Mouse (Mus musculus) lung, embryonic 15.5 days (tissue): Measurements from ENCODE around the gene Slc16a13. TPM values are rescaled to one million over a fixed set of nuclear protein-coding genes. Genes with fewer than 3 reads are reported as not detected.
A peak's percentile ranks its signal among the peaks of the same experiment; 100 is the strongest.

ENCODE experiments used
- ATAC-seq: fragments of 200-750 bp; cut with Nextera tagmentation; 2 replicates; pipeline ENCODE4 v1.8.0; 2017; ENCODE audit warnings: moderate number of reproducible peaks, borderline replicate concordance; ENCODE audit not compliant: low FRiP score, low TSS enrichment; ENCODE audit errors: extremely low read depth
- H3K27ac ChIP-seq: fragments of 300-500 bp; sonication (generic); 2 replicates; pipeline ENCODE4 v1.5.1; 2015; ENCODE audit warnings: moderate library complexity, mild to moderate bottlenecking, inconsistent platforms
- H3K27me3 ChIP-seq: fragments of 300-500 bp; sonication (generic); 2 replicates; pipeline ENCODE4 v1.6.1; 2015; ENCODE audit warnings: inconsistent platforms
- H3K36me3 ChIP-seq: fragments of 300-500 bp; sonication (generic); 2 replicates; pipeline ENCODE4 v1.6.1; 2015; ENCODE audit warnings: inconsistent platforms
- H3K4me1 ChIP-seq: fragments of 300-500 bp; sonication (generic); 2 replicates; pipeline ENCODE4 v1.6.1; 2015; ENCODE audit warnings: inconsistent platforms
- H3K4me2 ChIP-seq: fragments of 300-500 bp; sonication (generic); 2 replicates; pipeline ENCODE4 v1.6.1; 2015; ENCODE audit warnings: inconsistent platforms, mild to moderate bottlenecking, moderate library complexity
- H3K4me3 ChIP-seq: fragments of 300-500 bp; sonication (generic); 2 replicates; pipeline ENCODE4 v1.5.1; 2015; ENCODE audit warnings: mild to moderate bottlenecking, inconsistent platforms
- H3K9ac ChIP-seq: fragments of 300-500 bp; sonication (generic); 2 replicates; pipeline ENCODE4 v1.6.1; 2015; ENCODE audit warnings: inconsistent platforms
- H3K9me3 ChIP-seq: fragments of 300-500 bp; sonication (generic); 2 replicates; pipeline ENCODE4 v1.6.1; 2016; ENCODE audit warnings: inconsistent platforms
- WGBS: fragments of 180-500 bp; shearing (Covaris S2); methylation state at CpG from one replicate; pipeline ENCODE4 v1.1.7; 2015; 5-methylcytosine and 5-hydroxymethylcytosine counted together
- polyA plus RNA-seq: library from polyadenylated mRNA; unstranded; fragments of >200 nt; fragmentation: Nextera tagmentation; extraction: Ambion mirVana; gene quantifications from 2 replicates; pipeline ENCODE4 v1.2.1, GENCODE M21; 2015

The Slc16a13 gene
- polyA plus RNA-seq: 5.5 and 6.0 TPM in 2 replicates

- H3K36me3 ChIP-seq: no peaks in the 10 kb centered on the region
- peak; percentile 92 for ATAC-seq
- under 1% methylated on average over 28 of the region's 28 CpGs for WGBS
- peak within 1 kb of the TSS; percentile 79 for H3K27ac ChIP-seq
- peak within 1 kb of the TSS; percentile 96 for H3K4me2 ChIP-seq
- H3K4me3 ChIP-seq: peak within 1 kb of the TSS; percentile 48
- peaks cover 19% of the 10 kb centered on the region for H3K27me3 ChIP-seq
- no peaks in the 10 kb centered on the region for H3K9me3 ChIP-seq
- peaks cover 13% of the 10 kb centered on the region; the same call in 1 of the 2 replicates for H3K4me1 ChIP-seq
- H3K9ac ChIP-seq: peak within 1 kb of the TSS; percentile 54
Observed at GRCm38 (mm10) chr11:70220731-70221602, at the start of gene Slc16a13. Slc16a13 (minus strand) TSS chr11:70221064.

DNA sequence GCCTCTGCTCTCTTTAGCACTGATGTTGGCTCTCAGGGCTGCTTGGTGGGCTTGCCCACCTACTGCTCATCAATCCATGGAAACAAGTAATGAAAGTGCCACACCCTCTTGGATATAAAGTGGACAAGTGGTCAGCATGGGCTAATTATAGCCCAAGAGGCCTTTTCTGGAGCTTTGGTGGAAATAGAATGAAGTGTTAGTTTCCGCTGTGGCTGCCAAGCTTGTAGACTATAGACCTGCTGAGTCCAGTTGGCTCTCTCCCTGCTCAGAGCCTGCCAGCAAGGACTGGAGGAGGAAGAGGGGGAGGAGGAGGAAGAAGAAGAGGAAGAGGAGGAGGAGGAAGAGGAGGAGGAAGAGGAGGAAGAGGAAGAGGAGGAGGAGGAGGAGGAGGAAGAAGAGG lies 45.5 kb upstream of the Slc16a13 start:
- no peak overlapping the region for H3K4me2 ChIP-seq
- H3K4me1 ChIP-seq: peaks cover 3% of the 10 kb centered on the region; the same call in 1 of the 2 replicates
- H3K9ac ChIP-seq: no peak overlapping the region
- no peak for ATAC-seq
- no peak overlapping the region for H3K4me3 ChIP-seq
- H3K9me3 ChIP-seq: no peaks in the 10 kb centered on the region
- no peaks in the 10 kb centered on the region for H3K36me3 ChIP-seq
- 76% methylated on average over 1 of the region's 1 CpGs for WGBS
- no peak overlapping the region for H3K27ac ChIP-seq
- H3K27me3 ChIP-seq: no peaks in the 10 kb centered on the region

DNA sequence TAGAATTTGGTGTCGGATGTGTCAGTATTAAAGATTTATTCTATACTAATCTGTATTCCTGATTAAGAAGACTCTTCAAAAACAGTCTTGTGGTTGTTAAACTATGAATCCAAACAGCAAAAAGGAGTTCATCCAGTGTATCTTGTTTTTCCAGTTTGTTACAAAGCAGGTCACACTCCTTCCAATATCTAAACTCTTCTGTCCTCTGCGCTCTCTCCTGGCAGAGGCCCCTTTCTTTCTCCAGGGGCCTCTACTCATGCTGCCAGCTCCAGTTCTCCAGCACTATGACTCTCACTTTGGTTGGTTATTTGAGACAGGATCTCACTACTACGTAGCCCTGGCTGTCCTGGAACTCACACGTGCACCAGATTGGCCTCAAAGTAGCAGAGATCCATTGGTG lies 45.0 kb upstream of the Slc16a13 start:
- 57% methylated on average over 4 of the region's 4 CpGs for WGBS
- ATAC-seq: no peak
- no peak overlapping the region for H3K27ac ChIP-seq
- no peak overlapping the region for H3K4me2 ChIP-seq
- H3K27me3 ChIP-seq: no peaks in the 10 kb centered on the region
- H3K9ac ChIP-seq: no peak overlapping the region
- no peaks in the 10 kb centered on the region for H3K9me3 ChIP-seq
- H3K36me3 ChIP-seq: no peaks in the 10 kb centered on the region
- peaks cover 3% of the 10 kb centered on the region; the same call in 1 of the 2 replicates for H3K4me1 ChIP-seq
- H3K4me3 ChIP-seq: no peak overlapping the region

GRCm38 (mm10) chr11:70265252-70265651 lies 44.4 kb upstream of the Slc16a13 start:
- H3K27me3 ChIP-seq: no peaks in the 10 kb centered on the region
- H3K4me2 ChIP-seq: no peak overlapping the region
- no peak overlapping the region for H3K4me3 ChIP-seq
- WGBS: 33% methylated on average over 3 of the region's 3 CpGs
- no peaks in the 10 kb centered on the region for H3K9me3 ChIP-seq
- peaks cover 3% of the 10 kb centered on the region; the same call in 1 of the 2 replicates for H3K4me1 ChIP-seq
- no peak overlapping the region for H3K9ac ChIP-seq
- no peak for ATAC-seq
- H3K36me3 ChIP-seq: no peaks in the 10 kb centered on the region
- H3K27ac ChIP-seq: no peak overlapping the region

- Histone ChIP-seq H3K36me3 (no peaks in the 10 kb centered on the region), H3K9ac (no peak overlapping the region), H3K4me1 (0 out of 2 replicates have a peak, but pooled peaks cover 14% of the 10 kb centered on the region), H3K27ac (no peak overlapping the region), H3K27me3 (peaks cover 20% of the 10 kb centered on the region), H3K9me3 (no peaks in the 10 kb centered on the region), H3K4me2 (no peak overlapping the region), H3K4me3 (no peak overlapping the region)
- no peak for ATAC-seq
- WGBS: 90% methylated on average over 4 of the region's 4 CpGs
Observed at GRCm38 (mm10) chr11:70259035-70259434, 38.2 kb upstream of the Slc16a13 start.

GRCm38 (mm10) chr11:70254931-70255531 lies 34.2 kb upstream of the Slc16a13 start, which contains the start of gene Alox12:
Alox12 (minus strand) TSS chr11:70255353.
- H3K9me3 ChIP-seq: no peaks in the 10 kb centered on the region
- WGBS: 2% methylated on average over 25 of the region's 25 CpGs
- peak within 1 kb of the TSS; percentile 68 for H3K4me2 ChIP-seq
- H3K4me1 ChIP-seq: 0 out of 2 replicates have a peak, but pooled peaks cover 14% of the 10 kb centered on the region
- no peaks in the 10 kb centered on the region for H3K36me3 ChIP-seq
- ATAC-seq: peak; percentile 49; the same call in 1 of the 2 replicates
- peak within 1 kb of the TSS; percentile 42; the same call in 1 of the 2 replicates for H3K9ac ChIP-seq
- peak within 1 kb of the TSS; percentile 40 for H3K4me3 ChIP-seq
- no peak within 1 kb of the TSS for H3K27ac ChIP-seq
- H3K27me3 ChIP-seq: peaks cover 49% of the 10 kb centered on the region

- Histone ChIP-seq H3K4me3 (peak overlapping the region; percentile 40), H3K9me3 (no peaks in the 10 kb centered on the region), H3K4me1 (0 out of 2 replicates have a peak, but pooled peaks cover 14% of the 10 kb centered on the region), H3K27me3 (peaks cover 49% of the 10 kb centered on the region), H3K4me2 (peak overlapping the region; percentile 68), H3K27ac (no peak overlapping the region), H3K9ac (peak overlapping the region; percentile 42; the same call in 1 of the 2 replicates), H3K36me3 (no peaks in the 10 kb centered on the region)
- WGBS: 5% methylated on average over 18 of the region's 18 CpGs
- no peak for ATAC-seq
Observed at GRCm38 (mm10) chr11:70254337-70254736, 33.5 kb upstream of the Slc16a13 start.

DNA sequence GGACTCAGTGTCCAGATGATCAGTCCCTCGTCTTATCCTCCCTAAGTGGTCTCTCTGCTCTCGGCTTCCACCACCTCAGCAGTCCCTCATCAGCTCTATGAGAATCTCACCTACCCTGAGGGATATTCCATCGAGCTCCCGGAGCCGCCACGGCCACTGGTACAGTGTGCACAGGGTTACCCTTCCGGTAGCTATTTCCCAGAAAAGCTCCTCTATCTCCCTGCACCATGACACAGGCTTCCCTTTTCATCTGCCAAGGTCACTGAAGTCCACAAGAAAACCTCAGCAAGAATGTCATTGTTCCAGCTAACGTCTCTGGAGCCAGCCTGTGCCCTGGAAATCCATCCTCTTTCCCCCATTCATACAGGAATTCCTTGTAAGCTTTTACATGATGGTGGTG lies 31.0 kb upstream of the Slc16a13 start:
- no peak for ATAC-seq
- H3K4me1 ChIP-seq: 0 out of 2 replicates have a peak, but pooled peaks cover 14% of the 10 kb centered on the region
- no peak overlapping the region for H3K4me3 ChIP-seq
- H3K27me3 ChIP-seq: peaks cover 50% of the 10 kb centered on the region
- WGBS: 79% methylated on average over 8 of the region's 8 CpGs
- H3K9ac ChIP-seq: no peak overlapping the region
- no peaks in the 10 kb centered on the region for H3K9me3 ChIP-seq
- no peak overlapping the region for H3K27ac ChIP-seq
- no peak overlapping the region for H3K4me2 ChIP-seq
- no peaks in the 10 kb centered on the region for H3K36me3 ChIP-seq

DNA sequence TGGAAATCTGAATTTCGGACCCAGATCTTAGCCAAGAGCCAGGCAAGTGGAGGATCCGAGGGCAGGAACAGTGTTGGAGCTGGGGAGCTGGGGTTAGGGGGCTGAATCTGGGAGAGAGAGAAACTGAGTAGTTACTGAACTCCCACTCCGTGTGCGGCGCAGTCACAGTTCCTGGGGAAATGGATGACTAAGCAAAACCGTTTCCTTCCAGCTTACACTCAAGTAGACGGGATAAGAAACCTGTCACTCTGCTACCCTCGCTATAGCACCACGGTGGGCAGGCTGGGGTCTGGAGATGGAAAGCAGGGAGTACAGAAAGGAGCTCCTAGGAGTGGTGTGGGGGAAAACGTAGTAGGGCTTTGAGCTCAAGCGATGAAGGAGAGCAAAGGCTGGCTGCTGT lies 29.3 kb upstream of the Slc16a13 start:
- Histone ChIP-seq H3K9ac (no peak overlapping the region), H3K9me3 (no peaks in the 10 kb centered on the region), H3K4me2 (no peak overlapping the region), H3K4me3 (no peak overlapping the region), H3K27me3 (peaks cover 48% of the 10 kb centered on the region), H3K36me3 (no peaks in the 10 kb centered on the region), H3K4me1 (0 out of 2 replicates have a peak, but pooled peaks cover 9% of the 10 kb centered on the region), H3K27ac (no peak overlapping the region)
- ATAC-seq: no peak
- 59% methylated on average over 11 of the region's 11 CpGs for WGBS

DNA sequence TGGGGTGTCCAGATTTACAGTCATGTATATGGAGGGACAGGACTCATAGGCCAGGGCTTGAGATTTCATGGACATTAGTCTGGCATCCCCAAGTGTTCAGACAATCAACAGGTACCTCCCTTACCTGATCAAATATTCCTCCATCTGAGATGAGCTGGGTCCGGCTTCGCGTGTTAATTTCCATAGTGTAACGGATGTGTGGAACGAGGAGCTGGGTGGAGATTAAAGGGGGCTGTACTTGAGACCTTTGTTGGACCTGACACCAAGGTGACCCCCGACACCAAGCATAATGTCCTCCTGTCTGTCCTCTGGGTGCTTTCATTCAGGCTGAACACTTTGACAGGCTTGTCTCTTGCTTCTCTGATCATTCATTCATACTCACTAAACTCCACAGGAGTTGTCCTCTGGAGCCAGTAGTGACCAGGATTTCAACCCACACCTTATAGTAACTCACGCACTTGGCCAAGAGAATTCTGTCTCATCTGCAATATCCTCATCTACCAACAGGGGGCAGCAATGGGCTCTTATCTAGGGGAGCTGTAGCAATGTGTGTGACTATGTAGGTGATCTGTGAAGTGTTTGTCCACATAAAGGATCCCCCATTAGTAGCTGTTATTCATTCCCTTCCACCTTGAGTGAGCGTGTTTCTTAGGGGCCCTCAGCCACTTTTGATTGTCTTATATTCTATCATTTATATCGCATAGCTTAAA lies 26.4 kb upstream of the Slc16a13 start:
- WGBS: 50% methylated on average over 9 of the region's 9 CpGs
- Histone ChIP-seq H3K4me2 (no peak overlapping the region), H3K4me1 (no peaks in the 10 kb centered on the region), H3K27ac (no peak overlapping the region), H3K9me3 (no peaks in the 10 kb centered on the region), H3K36me3 (no peaks in the 10 kb centered on the region), H3K27me3 (peaks cover 20% of the 10 kb centered on the region), H3K9ac (no peak overlapping the region), H3K4me3 (no peak overlapping the region)
- ATAC-seq: no peak

DNA sequence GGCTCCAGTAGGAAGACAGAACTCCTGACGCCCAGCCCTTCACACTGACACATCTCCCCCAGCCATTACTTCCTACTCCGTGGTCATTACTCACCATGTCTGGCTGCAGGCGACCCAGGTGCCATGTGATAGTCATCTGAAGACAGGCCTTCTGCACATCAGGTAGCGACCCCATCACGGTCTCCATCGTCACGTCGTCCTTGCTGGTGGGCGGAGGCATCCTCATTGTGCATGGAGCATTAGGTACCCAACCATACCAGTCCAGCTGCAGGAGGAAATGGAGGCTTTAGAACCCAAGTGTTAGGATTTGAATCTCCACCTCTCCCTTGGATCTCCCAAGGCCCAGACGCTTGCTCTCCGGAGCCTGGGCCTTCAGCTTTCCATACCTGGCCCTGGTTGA lies 21.7 kb upstream of the Slc16a13 start:
- WGBS: 65% methylated on average over 11 of the region's 11 CpGs
- no peak for ATAC-seq
- Histone ChIP-seq H3K4me1 (peaks cover 15% of the 10 kb centered on the region), H3K4me2 (no peak overlapping the region), H3K27me3 (peaks cover 9% of the 10 kb centered on the region), H3K9me3 (no peaks in the 10 kb centered on the region), H3K36me3 (no peaks in the 10 kb centered on the region), H3K27ac (no peak overlapping the region), H3K4me3 (no peak overlapping the region), H3K9ac (no peak overlapping the region)
